In the genomic region with DNA sequence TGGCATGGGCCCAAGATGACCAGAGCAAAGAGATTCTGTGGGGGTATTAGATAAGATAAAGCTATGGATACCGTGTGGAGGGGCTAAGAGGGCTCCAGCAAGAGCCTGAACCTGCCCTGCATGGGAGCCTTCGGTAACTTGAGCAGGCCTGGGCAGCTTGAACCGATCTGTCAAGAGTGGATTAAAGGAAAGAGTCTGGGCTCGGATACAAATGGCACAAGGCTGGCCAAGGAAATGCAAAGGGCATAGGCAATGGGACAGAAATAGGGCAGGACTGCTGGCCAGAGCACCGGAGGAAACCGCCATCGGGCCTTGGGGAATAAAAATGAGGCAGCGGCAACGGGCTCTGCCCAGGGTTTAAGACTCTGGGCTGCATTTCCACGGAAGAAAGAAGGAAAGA, we compare ENCODE assay signal across 9 mouse cellular contexts. TPM values are rescaled to one million over a fixed set of nuclear protein-coding genes. Genes with fewer than 3 reads are reported as not detected.
A peak's percentile ranks its signal among the peaks of the same experiment; 100 is the strongest.
DNase-seq lines count a peak whose midpoint lies in the region; ATAC-seq lines count a peak whose summit lies in the region.
"Had no signal": no experiment of that assay in that cellular context is flagged by ENCODE, and none has a peak within 500 bp of the region (broad histone marks: within the 10 kb centered on the region; RNA-seq: fewer than 3 reads in every experiment).

No protein-coding gene starts in this region.

- WGBS in kidney, embryonic 14.5 days: 47% methylated on average over 10 of the region's 10 CpGs
- 36% methylated on average over 10 of the region's 10 CpGs for WGBS in embryonic facial prominence, embryonic 14.5 days
- WGBS in heart, embryonic 15.5 days: 33% methylated on average over 10 of the region's 10 CpGs

- H3K36me3 ChIP-seq in kidney, embryonic 14.5 days (ENCODE audit: control insufficient read depth, insufficient read depth, low read length): no peaks in the 10 kb centered on the region
- no peaks in the 10 kb centered on the region for H3K36me3 ChIP-seq in embryonic facial prominence, embryonic 14.5 days (ENCODE audit: control insufficient read depth, insufficient read depth, low read length)
- H3K36me3 ChIP-seq in heart, embryonic 15.5 days: no peaks in the 10 kb centered on the region
- H3K36me3 ChIP-seq: forebrain, embryonic 15.5 days; hindbrain, embryonic 15.5 days had no signal

- ATAC-seq in kidney, embryonic 14.5 days (ENCODE audit: low FRiP score, low TSS enrichment): peak; percentile 49; the same call in 1 of the 2 replicates
- ATAC-seq in embryonic facial prominence, embryonic 14.5 days (ENCODE audit: low read depth): peak; percentile 90
- no peak for ATAC-seq in heart, embryonic 15.5 days (replicated peaks; ENCODE audit: insufficient number of reproducible peaks, insufficient read depth, low FRiP score, low read depth)
- ATAC-seq: forebrain, embryonic 15.5 days had no signal

- H3K4me1 ChIP-seq in kidney, embryonic 14.5 days (ENCODE audit: control insufficient read depth, insufficient read depth, low read length): peaks cover 4% of the 10 kb centered on the region; the same call in 1 of the 2 replicates
- H3K4me1 ChIP-seq in embryonic facial prominence, embryonic 14.5 days (ENCODE audit: control insufficient read depth, insufficient read depth, low read length): 0 out of 2 replicates have a peak, but pooled peaks cover 6% of the 10 kb centered on the region
- peaks cover 9% of the 10 kb centered on the region for H3K4me1 ChIP-seq in heart, embryonic 15.5 days (replicated peaks)
- H3K4me1 ChIP-seq: forebrain, embryonic 15.5 days; hindbrain, embryonic 15.5 days had no signal

- H3K9me3 ChIP-seq in kidney, embryonic 14.5 days (ENCODE audit: control insufficient read depth, low read length): no peaks in the 10 kb centered on the region
- H3K9me3 ChIP-seq in embryonic facial prominence, embryonic 14.5 days (ENCODE audit: control insufficient read depth, low read length): no peaks in the 10 kb centered on the region
- no peaks in the 10 kb centered on the region for H3K9me3 ChIP-seq in heart, embryonic 15.5 days (replicated peaks)
- H3K9me3 ChIP-seq: forebrain, embryonic 15.5 days; hindbrain, embryonic 15.5 days had no signal

- no peak overlapping the region for H3K4me2 ChIP-seq in kidney, embryonic 14.5 days (replicated peaks; ENCODE audit: low read depth, low read length)
- H3K4me2 ChIP-seq in embryonic facial prominence, embryonic 14.5 days (ENCODE audit: low read depth, low read length): peak overlapping the region; percentile 10; the same call in 1 of the 2 replicates
- H3K4me2 ChIP-seq in heart, embryonic 15.5 days: no peak overlapping the region
- H3K4me2 ChIP-seq: forebrain, embryonic 15.5 days; hindbrain, embryonic 15.5 days had no signal

- no peak overlapping the region for H3K27ac ChIP-seq in kidney, embryonic 14.5 days (ENCODE audit: low read depth, low read length)
- peak overlapping the region; percentile 60 for H3K27ac ChIP-seq in embryonic facial prominence, embryonic 14.5 days (replicated peaks; ENCODE audit: low read depth, low read length)
- peak overlapping the region; percentile 24 for H3K27ac ChIP-seq in heart, embryonic 15.5 days
- H3K27ac ChIP-seq: forebrain, embryonic 15.5 days; hindbrain, embryonic 15.5 days had no signal

- 0 out of 2 replicates have a peak, but pooled peaks cover 3% of the 10 kb centered on the region for H3K27me3 ChIP-seq in kidney, embryonic 14.5 days (ENCODE audit: control insufficient read depth, insufficient read depth, low read length)
- H3K27me3 ChIP-seq in embryonic facial prominence, embryonic 14.5 days (replicated peaks; ENCODE audit: control insufficient read depth, insufficient read depth, low read length): no peaks in the 10 kb centered on the region
- no peaks in the 10 kb centered on the region for H3K27me3 ChIP-seq in heart, embryonic 15.5 days
- H3K27me3 ChIP-seq: forebrain, embryonic 15.5 days; hindbrain, embryonic 15.5 days had no signal

- DNase-seq in kidney, postnatal 4 days: no peak
- DNase-seq in adrenal gland, postnatal 25 days: peak; percentile 15
- DNase-seq in embryonic facial prominence, embryonic 14.5 days (ENCODE audit: low spot score): peak; percentile 77
- no peak for DNase-seq in spleen, adult 12 weeks (ENCODE audit: low spot score)
- DNase-seq in left cerebral cortex, adult 11 months (ENCODE audit: low spot score): no peak

- no peak overlapping the region for H3K4me3 ChIP-seq in kidney, embryonic 14.5 days (ENCODE audit: low read length)
- no peak overlapping the region for H3K4me3 ChIP-seq in embryonic facial prominence, embryonic 14.5 days (ENCODE audit: low read depth, low read length)
- H3K4me3 ChIP-seq in heart, embryonic 15.5 days: no peak overlapping the region
- H3K4me3 ChIP-seq: forebrain, embryonic 15.5 days; hindbrain, embryonic 15.5 days had no signal

- H3K9ac ChIP-seq in kidney, embryonic 14.5 days (ENCODE audit: low read depth, low read length): no peak overlapping the region
- H3K9ac ChIP-seq in embryonic facial prominence, embryonic 14.5 days (ENCODE audit: low read depth, low read length): no peak overlapping the region
- H3K9ac ChIP-seq in heart, embryonic 15.5 days: no peak overlapping the region
- H3K9ac ChIP-seq: forebrain, embryonic 15.5 days; hindbrain, embryonic 15.5 days had no signal

RNA-seq across cellular contexts. Expression of gene Frat1, which starts 12.4 kb away (rescaled TPM):
- polyA plus RNA-seq in kidney, embryonic 14.5 days (2014; fragmentation: Nextera tagmentation; extraction: Ambion mirVana): 5.7 and 6.6 TPM in 2 replicates
- total RNA-seq in adrenal gland, postnatal 25 days (2021): 7.7 and 11.1 TPM in 2 replicates
- 4.5 and 6.4 TPM in 2 replicates for polyA plus RNA-seq in embryonic facial prominence, embryonic 14.5 days (2014; fragmentation: Nextera tagmentation; extraction: Ambion mirVana)
- polyA plus RNA-seq in heart, embryonic 15.5 days (2015; fragmentation: Nextera tagmentation; extraction: Ambion mirVana): 2.1 and 2.6 TPM in 2 replicates

RNA-seq across cellular contexts. Expression of gene Arhgap19, which starts 15.5 kb away (rescaled TPM):
- 23.9 and 38.1 TPM in 2 replicates for polyA plus RNA-seq in kidney, embryonic 14.5 days (2014; fragmentation: Nextera tagmentation; extraction: Ambion mirVana)
- 5.6 and 6.1 TPM in 2 replicates for total RNA-seq in adrenal gland, postnatal 25 days (2021)
- polyA plus RNA-seq in embryonic facial prominence, embryonic 14.5 days (2014; fragmentation: Nextera tagmentation; extraction: Ambion mirVana): 17.5 and 21.2 TPM in 2 replicates
- polyA plus RNA-seq in heart, embryonic 15.5 days (2015; fragmentation: Nextera tagmentation; extraction: Ambion mirVana): 9.3 and 12.8 TPM in 2 replicates

RNA-seq across cellular contexts. Expression of gene Frat2, which starts 30.6 kb away (rescaled TPM):
- 5.4 and 7.5 TPM in 2 replicates for polyA plus RNA-seq in kidney, embryonic 14.5 days (2014; fragmentation: Nextera tagmentation; extraction: Ambion mirVana)
- total RNA-seq in adrenal gland, postnatal 25 days (2021): 4.0 and 6.6 TPM in 2 replicates
- polyA plus RNA-seq in embryonic facial prominence, embryonic 14.5 days (2014; fragmentation: Nextera tagmentation; extraction: Ambion mirVana): 2.8 and 3.2 TPM in 2 replicates
- polyA plus RNA-seq in heart, embryonic 15.5 days (2015; fragmentation: Nextera tagmentation; extraction: Ambion mirVana): 2.2 and 3.5 TPM in 2 replicates

Comparison
In these comparisons a context has a peak if more than half of its experiments do, and no peak if none do; other contexts are left out.
1. DNase-seq: peak in adrenal gland, postnatal 25 days (single experiment) and embryonic facial prominence, embryonic 14.5 days (single experiment); none in kidney, postnatal 4 days (0 of 2), spleen, adult 12 weeks (single experiment) and left cerebral cortex, adult 11 months (single experiment).